Mouse (Mus musculus) megakaryocyte, adult 5-6 weeks (primary cell): ENCODE data around the gene Prss57. TPM values are rescaled to one million over a fixed set of nuclear protein-coding genes. Genes with fewer than 3 reads are reported as not detected.
A peak's percentile ranks its signal among the peaks of the same experiment; 100 is the strongest.

Source experiments
- ATAC-seq: 2 replicates; pipeline ENCODE4 v1.8.0; 2016; ENCODE audit warnings: mild to moderate bottlenecking, inconsistent platforms; ENCODE audit not compliant: poor library complexity, severe bottlenecking
- total RNA-seq, 2 experiments: library from RNA; stranded (forward) in 1 of 2; stranded (reverse) in 1 of 2; fragments of 153-499, 151-499 nt in 1 of 2; fragments of 221-1000, 200-1000 nt in 1 of 2; gene quantifications; 2 replicates each; pipeline versions ENCODE4 v1.2.3 to v1.2.4; 2015 to 2017

Gene Prss57
- total RNA-seq (2015) (2.7 and 5.6 TPM in 2 replicates), total RNA-seq (2017) (1.2 and 1.8 TPM in 2 replicates)

DNA sequence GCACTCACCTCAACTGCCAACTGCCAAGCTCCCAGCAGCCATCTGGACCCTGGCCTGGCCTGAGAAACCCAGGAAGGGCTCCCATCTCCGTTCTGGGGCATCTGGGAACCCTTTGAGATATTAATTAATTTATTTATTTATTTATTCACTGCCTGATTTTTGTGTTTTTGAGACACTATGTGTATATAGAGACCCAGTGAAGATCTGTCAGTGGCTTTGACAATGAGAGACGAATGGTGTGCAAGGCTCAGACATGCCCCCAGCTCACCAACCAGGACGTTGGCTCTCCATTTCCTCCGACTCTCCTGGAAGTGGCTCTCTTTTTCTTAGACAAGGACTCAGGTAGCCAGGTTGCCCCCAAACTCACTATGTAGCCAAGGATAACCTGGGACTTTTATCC is at the start of gene Prss57:
Gene Prss57, minus strand, starts transcription at position 101 of the 400 bp plus-strand sequence.
- ATAC-seq, result no peak

DNA sequence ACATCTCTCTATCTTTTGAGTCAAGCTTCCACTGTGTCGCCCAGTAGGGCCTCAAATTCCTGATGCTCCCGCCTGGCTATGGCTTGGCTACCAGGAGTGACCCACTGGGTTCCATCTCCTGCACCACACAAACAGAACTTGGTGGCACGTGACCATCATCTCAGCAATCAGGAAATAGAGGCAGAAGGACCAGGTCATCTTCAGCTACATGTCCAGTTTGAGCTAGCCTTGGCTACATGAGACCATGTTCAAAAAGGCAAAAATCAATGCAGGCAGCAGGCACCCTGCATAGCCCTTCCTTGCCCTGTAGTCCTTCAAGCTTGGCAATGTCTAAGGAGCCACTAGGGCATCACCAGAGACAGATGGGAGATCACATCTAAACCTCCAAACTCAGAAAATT is 49.3 kb upstream of the Prss57 start:
- ATAC-seq, result no peak

DNA sequence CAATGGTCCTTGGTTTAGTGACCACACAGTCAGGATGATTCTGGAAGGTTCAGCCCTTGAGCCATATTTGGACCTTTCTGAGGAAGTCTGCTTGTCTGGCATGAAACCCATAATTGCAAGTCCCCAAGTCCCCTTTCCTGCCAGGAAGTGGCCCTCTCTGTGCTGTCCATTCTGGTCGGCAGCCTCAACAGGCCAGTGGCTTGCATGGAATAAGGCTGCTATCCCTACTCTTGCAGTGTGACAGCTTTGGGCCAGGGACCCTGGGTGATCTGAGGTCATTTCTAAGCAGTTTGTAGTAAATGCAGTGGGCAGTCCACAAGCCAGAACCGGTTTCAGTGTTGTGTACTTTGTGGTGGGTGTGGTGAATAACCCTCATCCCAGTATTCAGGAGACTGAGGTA is 47.4 kb upstream of the Prss57 start:
- ATAC-seq, result no peak

DNA sequence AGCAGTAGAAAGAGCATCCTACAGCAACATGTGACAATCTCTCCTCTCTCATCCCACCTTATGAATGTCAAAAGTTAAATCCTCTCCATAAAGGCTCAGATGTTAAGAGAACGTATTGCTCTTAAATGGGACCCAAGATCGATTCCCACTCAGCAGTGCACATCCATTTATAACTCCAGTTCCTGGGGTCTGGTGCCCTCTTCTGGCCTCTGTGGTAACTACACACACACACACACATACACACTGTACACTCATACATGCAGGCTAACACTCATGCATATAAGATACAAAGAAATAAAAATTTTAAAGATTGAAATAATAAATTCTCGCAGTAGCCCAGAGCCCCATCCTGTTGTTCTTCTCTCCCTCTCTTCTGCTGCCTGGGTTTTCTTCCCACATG is 46.2 kb upstream of the Prss57 start:
- no peak for ATAC-seq

DNA sequence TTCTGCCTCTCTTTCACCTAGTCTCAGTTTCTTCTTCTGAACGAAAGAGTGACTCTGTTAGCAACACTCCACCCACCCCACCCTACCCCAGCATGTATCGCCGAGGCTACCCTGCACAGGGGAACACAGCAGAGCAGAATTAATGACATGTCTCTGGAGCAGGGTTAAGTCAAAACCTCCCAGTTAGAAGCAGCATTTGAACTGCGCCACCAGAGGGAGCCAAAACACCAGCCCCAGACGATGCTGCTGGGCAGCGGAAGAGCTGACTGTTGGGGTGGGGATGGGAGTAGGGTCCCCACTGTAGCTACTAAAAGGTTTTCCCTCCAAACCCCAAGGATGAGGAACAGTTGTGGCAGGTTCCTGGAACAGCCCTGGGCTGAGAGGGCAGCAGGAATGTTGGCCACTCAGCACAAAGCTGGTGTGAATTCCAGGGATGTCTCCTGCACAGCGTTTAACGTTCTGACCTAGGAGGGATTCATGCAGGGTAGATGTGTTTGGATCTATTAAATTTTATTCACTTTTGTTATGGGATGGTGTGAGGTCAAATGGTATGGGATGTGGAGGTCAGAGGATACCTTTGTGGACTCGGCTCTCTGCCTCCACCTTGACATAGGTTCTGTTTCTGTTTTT is 44.1 kb upstream of the Prss57 start:
- ATAC-seq, result peak; percentile 83

DNA sequence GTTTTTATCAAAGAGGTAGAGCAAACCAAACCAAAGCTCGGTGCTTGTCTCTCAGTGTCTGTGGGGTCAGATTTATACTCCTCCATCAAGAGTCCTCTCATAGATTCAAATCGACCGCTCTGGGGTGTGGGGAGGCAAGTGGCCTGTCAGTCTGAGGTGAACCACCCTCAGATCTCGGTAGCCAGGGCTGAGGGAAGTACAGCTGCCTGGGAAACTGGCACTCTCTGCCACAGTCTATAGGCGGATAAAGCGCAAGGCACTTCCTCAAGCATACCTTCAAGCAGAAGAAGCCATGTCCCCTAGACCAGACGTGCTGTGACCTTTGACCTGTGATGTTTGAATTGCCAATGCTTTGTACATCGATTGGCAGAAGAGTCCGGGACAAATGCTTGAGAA is 42.0 kb upstream of the Prss57 start:
- ATAC-seq, result peak; percentile 41; the same call in 1 of the 2 replicates

DNA sequence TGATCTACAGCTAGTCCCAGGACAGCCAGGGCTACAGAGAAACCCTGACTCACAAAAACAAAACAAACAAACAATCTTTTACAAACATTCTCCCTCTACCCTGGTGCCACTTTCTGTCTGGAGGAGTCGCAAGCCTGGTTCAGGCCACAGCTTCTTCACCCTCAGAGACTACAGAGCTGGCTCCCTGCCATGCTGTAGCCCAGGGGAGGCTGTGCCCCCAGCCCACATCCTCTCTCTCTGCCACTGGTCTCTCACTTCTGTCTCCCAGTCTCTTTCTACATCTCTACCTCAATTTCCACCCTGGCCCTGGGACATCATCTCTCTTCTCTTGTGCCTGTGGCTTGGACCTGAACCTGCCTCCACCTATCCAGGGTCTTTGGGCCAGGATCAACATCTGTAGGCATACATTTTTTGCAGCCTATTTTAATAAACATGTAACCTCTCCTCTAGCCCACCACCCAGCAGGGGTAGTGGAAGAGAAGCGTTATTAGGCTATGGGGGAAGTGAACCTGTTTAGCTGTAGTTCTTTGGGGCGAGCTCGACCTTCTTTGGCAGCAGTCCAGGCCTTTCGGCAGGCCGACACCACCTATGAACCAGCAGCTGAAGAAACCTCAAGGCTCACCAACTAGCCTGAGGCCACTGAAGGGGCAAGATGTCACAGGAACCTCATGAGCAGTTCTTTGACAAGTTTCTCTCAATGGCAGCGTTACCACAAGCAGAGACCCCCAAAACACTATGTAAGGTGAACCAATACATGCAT is 41.4 kb upstream of the Prss57 start:
- ATAC-seq, result peak; percentile 31; the same call in 1 of the 2 replicates

DNA sequence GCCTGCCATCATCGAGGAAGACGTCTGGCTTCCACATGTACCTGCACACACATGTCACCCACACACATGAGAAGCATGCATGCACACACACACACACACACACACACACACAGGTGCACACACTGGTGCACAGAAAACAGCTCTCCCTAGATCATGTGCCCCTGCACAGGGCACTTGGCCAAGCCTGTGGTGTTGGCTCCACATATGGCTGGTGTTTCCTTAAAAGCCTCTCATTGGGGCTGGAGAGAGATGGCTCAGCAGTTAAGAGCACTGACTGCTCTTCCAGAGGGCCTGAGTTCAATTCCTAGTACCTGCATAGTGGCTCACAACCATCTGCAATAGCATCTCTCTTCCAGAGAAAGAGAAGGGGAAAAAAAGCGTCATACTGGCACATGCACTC is 40.8 kb upstream of the Prss57 start:
- no peak for ATAC-seq

DNA sequence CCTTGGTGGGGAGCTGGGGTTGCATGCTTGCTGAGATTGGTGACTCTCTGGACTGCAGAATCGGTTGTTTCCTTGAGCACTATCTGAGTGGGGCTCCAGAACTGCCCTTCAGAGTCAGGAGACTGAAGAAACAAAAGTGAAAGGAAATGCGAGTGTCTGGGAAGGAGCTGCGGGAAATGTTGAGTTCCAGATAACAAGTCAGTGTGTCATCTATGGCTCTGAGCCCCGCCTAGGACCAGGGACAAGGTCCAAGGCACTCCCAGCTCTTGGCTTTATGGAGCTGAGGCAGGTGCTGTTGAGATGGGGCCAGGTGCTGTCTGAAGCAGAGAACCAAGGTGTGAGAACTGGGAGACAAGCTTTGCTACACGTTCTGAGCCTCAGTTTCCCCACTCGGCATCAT is 33.7 kb upstream of the Prss57 start:
- no peak for ATAC-seq

DNA sequence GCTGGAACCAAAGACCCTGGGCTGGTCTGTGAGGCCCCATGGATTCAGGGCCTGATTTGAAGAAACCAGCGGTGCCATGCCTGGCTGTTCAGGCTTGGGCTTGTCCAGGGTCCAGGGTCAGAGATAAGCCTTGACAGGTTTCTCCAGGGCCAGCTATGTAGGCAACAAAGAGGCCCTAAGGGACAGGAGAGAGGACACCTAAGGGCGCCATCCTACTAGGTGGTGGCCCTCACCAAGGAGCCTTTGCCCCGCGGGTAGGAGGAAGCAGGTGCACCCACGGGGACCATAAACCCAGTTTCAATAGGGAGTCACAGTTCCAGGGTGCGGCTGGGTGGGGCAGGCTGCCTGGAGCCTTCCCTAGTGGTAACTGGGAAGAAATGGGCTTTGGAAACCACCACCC is 32.2 kb upstream of the Prss57 start:
- no peak for ATAC-seq

DNA sequence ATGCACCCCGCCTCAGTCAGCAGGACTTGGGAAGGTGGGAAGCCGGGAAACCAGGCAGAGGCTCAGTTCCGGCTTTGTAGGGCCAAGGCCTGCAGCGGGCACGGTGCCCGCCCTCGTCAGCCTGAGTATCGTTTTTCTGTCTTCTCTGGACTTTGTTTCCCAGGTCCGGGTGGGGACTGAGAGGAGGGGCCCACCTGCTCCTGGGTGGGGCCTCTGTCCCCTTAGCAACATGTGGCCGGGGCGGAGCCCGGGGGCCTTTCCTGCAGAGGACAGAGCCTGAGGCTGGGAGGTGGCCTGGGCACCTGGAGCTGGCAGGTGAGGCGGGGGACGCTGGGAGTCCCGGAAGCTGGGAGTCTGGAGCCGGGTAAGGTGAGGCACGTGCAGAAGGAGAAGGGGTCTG is 31.6 kb upstream of the Prss57 start:
- ATAC-seq, result no peak

DNA sequence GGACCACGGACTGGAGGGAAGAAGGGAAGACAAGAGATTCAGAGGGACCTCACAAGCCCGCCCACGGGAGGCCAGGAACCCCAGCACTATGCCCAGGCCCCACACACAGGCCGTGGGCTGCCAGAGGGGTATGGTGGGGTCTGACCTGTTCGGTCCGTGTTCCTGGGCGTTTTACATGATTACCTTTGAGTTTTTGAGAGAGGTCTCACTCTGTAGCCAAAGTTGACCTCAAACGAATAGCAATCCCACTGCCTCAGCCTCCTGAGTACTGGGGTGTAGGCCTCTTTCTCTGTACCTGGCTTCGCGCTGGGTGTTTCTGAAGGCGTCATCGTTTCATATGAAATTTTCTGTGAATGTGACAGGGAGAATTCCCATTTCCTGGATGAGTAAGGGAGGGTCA is 31.0 kb upstream of the Prss57 start:
- ATAC-seq, result no peak

DNA sequence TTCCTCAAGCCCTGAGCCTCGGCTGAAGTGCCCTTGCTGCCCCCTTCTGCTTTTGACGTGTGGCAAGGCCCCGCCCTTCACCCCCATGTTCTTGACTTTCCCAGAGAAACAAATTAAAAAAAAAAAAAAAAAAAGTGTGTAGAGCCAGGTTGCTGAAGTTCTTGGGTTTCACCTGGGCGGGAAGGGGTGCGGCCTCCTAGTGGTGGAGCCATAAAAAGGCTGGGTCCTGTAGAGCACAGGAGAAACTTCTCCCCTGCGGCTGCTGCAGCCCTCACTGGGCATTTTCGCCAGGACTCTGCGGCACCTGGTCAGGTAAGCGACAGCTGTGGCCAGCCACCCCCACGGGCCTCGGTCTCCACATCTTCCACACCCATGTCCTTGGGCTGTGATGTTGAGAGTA is 30.0 kb upstream of the Prss57 start, which contains the start of gene Misp:
Gene Misp, plus strand, starts transcription at position 208 of the 400 bp plus-strand sequence.
- ATAC-seq, result no peak

DNA sequence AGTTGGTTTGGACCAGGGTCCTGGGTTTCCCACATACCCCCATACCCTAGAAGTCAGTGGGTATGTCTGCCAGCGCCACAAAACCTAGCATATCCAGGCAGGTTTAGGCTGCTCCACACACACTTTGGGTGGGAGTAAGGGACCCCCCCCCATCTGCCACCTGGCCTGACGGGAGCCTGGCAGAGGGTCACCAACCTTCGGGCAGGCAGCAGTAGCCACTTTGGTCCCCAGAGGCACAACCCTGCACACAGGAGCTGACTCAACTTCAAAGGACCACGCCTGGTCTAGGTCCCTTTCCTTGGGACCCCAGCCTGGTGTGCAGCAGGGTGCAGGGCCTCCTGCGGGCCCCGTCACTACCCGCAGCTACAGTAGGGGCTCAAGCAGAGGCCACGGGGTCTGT is 29.5 kb upstream of the Prss57 start:
- ATAC-seq, result no peak

DNA sequence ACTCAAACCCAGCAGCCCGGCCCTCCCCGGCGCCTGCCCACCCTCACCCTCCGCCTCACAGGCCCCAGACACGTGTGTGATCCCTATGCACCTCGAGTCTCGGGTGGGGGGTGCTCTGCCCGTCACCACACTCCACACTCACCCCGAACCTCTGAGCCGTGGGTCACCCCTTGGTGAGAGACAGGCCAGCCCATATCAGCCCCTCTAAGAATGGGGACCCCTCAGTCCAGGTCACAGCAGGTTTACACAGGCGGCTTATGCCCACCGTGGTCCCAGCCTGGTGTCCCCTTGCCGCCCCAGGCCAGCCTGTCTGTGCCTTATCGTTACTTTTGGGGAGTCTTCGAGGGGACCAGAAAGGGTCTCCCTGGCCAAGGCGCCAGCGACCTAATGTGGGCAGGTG is 28.8 kb upstream of the Prss57 start:
- no peak for ATAC-seq

DNA sequence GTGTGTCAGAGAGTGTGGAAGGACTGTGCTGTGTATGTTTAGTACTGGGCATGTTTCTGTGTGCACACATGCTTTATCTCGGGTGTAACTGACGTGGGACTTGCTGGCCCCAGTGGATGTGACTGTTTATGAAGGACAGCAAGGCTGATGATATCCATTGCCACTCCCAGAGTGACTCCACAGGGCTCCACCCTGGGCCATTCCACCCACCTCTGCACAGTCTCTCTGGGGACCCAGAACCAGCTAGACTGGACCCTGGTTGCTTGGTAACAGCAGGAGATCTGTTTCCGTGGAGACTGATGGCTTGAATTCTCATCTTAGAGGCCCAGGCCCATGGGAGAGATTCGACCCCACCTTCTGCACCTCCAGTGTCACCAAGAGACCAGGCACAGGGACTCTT is 27.5 kb upstream of the Prss57 start:
- ATAC-seq, result no peak

DNA sequence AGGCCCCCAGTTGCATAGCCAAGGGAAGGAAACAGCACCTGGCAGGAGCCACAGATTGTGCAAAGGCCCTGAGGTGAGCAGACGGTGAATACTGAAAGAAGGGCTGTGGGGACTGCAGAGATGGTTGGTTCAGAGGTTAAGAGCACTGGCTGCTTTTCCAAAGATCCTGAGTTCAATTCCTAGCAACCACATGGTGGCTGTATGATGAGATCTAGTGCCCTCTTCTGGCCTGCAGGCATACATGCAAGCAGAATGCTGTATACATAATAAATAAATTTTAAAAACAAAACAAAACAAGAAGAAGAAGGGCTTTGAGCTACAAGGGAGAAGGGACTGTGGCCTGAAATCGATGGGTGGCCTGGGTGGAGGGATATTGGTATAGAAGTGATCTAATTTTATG is 26.4 kb upstream of the Prss57 start:
- ATAC-seq, result no peak

DNA sequence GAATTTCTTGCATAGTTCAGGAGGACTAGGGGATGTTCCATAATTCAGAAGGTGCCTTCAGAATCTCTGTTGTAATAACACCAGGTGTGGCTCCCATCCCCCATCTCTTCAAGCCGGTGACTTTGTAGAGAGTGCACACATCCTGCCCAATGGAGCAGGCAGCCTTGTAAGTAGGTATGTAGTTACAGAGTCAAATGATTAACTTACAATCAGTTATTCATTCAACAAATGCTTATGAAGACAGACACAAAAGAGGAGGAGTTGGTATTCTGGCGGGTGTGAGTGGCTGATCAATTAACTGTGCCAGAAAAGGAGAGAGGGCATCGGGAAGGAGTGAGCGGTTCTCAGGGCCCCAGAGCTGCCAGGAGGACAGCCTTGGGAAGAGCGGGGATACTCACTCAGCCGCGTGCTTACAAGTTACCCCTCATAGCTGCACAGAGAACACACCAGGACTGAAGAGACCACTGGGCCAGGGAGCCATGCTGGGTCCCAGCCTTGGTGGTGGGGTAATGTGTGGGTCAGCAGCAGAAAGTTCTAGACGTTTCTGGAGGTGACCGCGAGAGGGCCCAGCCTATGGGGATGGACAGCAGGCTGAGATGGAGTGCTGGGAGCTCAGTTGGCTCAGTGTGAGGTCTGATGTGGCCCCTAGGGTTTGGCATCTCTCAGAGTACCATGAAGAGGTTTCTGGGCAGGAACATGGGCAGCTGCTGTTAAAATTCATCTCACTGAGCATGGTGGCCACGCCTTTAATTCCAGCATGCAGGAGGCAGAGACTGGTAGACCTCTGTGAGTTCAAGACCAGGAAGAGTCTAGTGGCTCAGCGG is 25.1 kb upstream of the Prss57 start:
- ATAC-seq, result no peak

DNA sequence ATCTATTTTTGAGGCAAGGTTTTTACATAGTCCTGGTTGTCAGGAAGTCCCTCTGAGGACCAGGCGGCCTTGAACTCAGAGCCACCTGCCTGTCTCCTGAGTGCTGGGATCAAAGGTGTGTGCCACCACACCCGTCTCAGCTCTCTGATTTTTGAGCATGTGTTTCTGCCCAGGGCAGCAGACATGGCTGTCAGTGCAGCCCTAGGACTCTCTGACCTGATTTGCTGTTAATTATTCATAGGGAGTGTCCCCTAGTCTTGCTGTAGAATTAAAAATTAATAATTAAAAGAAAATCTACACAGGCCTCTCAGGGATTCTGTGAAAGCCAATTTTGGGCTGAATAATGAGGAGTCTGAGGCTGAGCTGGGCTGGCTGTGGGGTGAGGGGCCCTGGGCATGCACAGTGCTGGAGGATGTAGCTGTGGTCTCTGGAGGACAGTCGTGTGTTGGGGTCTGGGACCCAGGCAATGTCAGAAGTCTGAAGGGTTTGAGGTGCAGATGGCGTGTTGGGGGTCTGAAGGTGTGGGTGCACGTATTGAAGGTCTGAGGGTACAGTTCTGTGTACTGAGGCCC is 23.6 kb upstream of the Prss57 start:
- no peak for ATAC-seq

DNA sequence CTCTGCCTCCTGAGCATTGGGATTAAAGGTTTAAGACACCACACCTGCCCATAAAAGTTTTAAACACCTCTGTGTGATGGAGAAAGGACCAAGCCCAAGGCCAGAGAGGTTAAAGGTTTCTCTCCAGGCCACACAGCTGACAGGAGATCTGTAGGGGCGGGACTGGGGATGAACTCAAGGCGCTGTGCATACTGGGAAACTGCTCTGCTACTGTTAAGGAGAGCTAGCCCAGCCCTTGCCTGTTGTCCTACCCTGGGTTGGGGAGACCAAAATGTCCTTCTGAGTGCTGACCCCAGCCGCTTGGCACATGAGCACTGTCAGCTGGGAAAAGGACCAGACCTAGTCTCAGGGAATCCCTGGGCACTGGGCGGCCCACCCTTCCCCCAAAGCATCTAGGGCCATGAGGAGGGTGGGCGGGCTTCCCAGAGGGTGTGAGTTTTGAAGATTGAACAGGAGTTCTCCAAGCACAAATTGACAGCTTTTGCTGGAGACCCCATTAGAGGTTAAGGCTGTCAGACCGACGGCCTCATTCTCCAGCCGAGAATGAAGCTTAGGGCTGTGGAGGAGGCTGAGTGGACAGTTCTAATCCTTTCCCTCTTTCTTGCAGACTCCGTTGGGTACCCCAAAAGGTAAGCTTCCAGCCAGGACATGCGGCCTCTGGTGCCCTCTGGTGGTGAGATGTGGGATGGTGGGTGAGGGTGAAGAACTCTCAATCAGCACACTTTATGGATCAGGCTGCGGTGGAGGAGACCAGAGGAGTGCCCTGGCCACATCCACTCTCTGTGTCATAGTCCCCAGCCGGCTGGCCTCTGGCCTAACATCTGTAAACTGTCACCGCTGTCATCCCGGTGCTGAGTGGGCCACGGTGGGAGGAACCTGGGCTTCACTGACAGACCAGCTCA is 21.2 kb upstream of the Prss57 start:
- peak; percentile 93 for ATAC-seq
